In the genomic region with DNA sequence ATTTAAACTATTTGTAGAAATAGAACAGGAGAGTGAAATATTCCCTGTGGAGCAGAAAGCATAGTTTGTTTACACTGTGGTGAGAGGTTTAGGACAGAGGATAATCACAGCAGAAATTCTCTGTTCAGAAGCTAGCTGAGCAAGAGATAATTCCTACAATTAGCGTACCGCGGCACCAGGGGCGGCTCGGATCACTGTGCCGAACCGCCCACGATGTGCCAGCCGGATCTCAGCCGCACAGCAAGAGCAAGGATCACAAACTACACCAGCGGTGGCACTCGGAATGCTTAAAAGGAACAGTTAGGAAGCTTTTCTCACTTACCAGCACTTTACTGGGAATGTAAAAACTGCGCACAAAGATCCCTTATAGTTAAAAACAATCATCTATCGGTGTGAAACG, we compare ENCODE assay signal across 12 mouse cellular contexts. TPM values are rescaled to one million over a fixed set of nuclear protein-coding genes. Genes with fewer than 3 reads are reported as not detected.
A peak's percentile ranks its signal among the peaks of the same experiment; 100 is the strongest.
DNase-seq lines count a peak whose midpoint lies in the region; ATAC-seq and TF ChIP-seq lines count a peak whose summit lies in the region.
"Had no signal": no experiment of that assay in that cellular context is flagged by ENCODE, and none has a peak within 500 bp of the region (broad histone marks: within the 10 kb centered on the region; RNA-seq: fewer than 3 reads in every experiment).

No protein-coding gene starts in this region.

- 45% methylated on average over 15 of the region's 15 CpGs for WGBS in intestine, embryonic 15.5 days
- WGBS in intestine, postnatal 0 days = 44% methylated on average over 15 of the region's 15 CpGs
- 58% methylated on average over 15 of the region's 15 CpGs for WGBS in hindbrain, embryonic 12.5 days

- no peak overlapping the region for H3K4me3 ChIP-seq in intestine, embryonic 15.5 days (replicated peaks)
- H3K4me3 ChIP-seq in intestine, postnatal 0 days (ENCODE audit: low read depth, low read length) = no peak overlapping the region
- no peak overlapping the region for H3K4me3 ChIP-seq in hindbrain, embryonic 12.5 days
- H3K4me3 ChIP-seq: lung, embryonic 15.5 days had no signal

- ATAC-seq in intestine, embryonic 15.5 days = no peak
- ATAC-seq in intestine, postnatal 0 days = no peak
- no peak for ATAC-seq in hindbrain, embryonic 12.5 days (ENCODE audit: low FRiP score)
- ATAC-seq in monocyte, adult 5-6 weeks (replicated peaks; ENCODE audit: insufficient number of reproducible peaks, low FRiP score, low TSS enrichment, poor library complexity, severe bottlenecking) = no peak

- TF ChIP-seq CTCF in intestine, postnatal 0 days (IDR thresholded peaks at IDR 0.05; ENCODE audit: low read depth) = no peak

- no peaks in the 10 kb centered on the region for H3K36me3 ChIP-seq in intestine, embryonic 15.5 days
- H3K36me3 ChIP-seq in intestine, postnatal 0 days (ENCODE audit: control insufficient read depth, insufficient read depth) = no peaks in the 10 kb centered on the region
- H3K36me3 ChIP-seq in hindbrain, embryonic 12.5 days = no peaks in the 10 kb centered on the region
- H3K36me3 ChIP-seq: lung, embryonic 15.5 days had no signal

- H3K4me2 ChIP-seq in intestine, embryonic 15.5 days (replicated peaks) = peak overlapping the region; percentile 26; the same call in 1 of the 2 replicates
- no peak overlapping the region for H3K4me2 ChIP-seq in intestine, postnatal 0 days (replicated peaks; ENCODE audit: low read depth)
- no peak overlapping the region for H3K4me2 ChIP-seq in hindbrain, embryonic 12.5 days (replicated peaks)
- H3K4me2 ChIP-seq: lung, embryonic 15.5 days had no signal

- no peaks in the 10 kb centered on the region for H3K4me1 ChIP-seq in intestine, embryonic 15.5 days (replicated peaks)
- no peaks in the 10 kb centered on the region for H3K4me1 ChIP-seq in intestine, postnatal 0 days (replicated peaks; ENCODE audit: control insufficient read depth, insufficient read depth, low read length)
- H3K4me1 ChIP-seq in hindbrain, embryonic 12.5 days = no peaks in the 10 kb centered on the region
- H3K4me1 ChIP-seq: lung, embryonic 15.5 days had no signal

- H3K9me3 ChIP-seq in intestine, embryonic 15.5 days = no peaks in the 10 kb centered on the region
- no peaks in the 10 kb centered on the region for H3K9me3 ChIP-seq in intestine, postnatal 0 days (ENCODE audit: control insufficient read depth)
- H3K9me3 ChIP-seq in hindbrain, embryonic 12.5 days (replicated peaks) = no peaks in the 10 kb centered on the region
- H3K9me3 ChIP-seq: lung, embryonic 15.5 days had no signal

- H3K9ac ChIP-seq in intestine, embryonic 15.5 days = no peak overlapping the region
- H3K9ac ChIP-seq in intestine, postnatal 0 days (ENCODE audit: low read depth, low read length) = no peak overlapping the region
- no peak overlapping the region for H3K9ac ChIP-seq in hindbrain, embryonic 12.5 days
- H3K9ac ChIP-seq: lung, embryonic 15.5 days had no signal

- no peaks in the 10 kb centered on the region for H3K27me3 ChIP-seq in intestine, embryonic 15.5 days (replicated peaks)
- no peaks in the 10 kb centered on the region for H3K27me3 ChIP-seq in intestine, postnatal 0 days (replicated peaks; ENCODE audit: control insufficient read depth, insufficient read depth, low read length)
- H3K27me3 ChIP-seq in hindbrain, embryonic 12.5 days = no peaks in the 10 kb centered on the region
- H3K27me3 ChIP-seq: lung, embryonic 15.5 days had no signal

- DNase-seq in thymus, postnatal 4 days = peak; percentile 29
- DNase-seq in thymus, adult 18-20 months = no peak
- peak; percentile 3 to 9 for DNase-seq in layer of hippocampus, postnatal 10 days (ENCODE audit: low spot score in 2 of 2)
- peak; percentile 51 for DNase-seq in telencephalon, adult 2 months (ENCODE audit: low read depth, low spot score)
- DNase-seq: adrenal gland, adult 2 months; cerebellum, adult 9-11 months; spleen, adult 18-20 months had no signal

- no peak overlapping the region for H3K27ac ChIP-seq in intestine, embryonic 15.5 days
- H3K27ac ChIP-seq in intestine, postnatal 0 days (ENCODE audit: low read depth, low read length) = no peak overlapping the region
- H3K27ac ChIP-seq in hindbrain, embryonic 12.5 days = no peak overlapping the region
- H3K27ac ChIP-seq: lung, embryonic 15.5 days had no signal

RNA-seq across cellular contexts. Expression of gene Lrba, which starts 28.5 kb away (rescaled TPM):
- 6.1 and 6.6 TPM in 2 replicates for polyA plus RNA-seq in intestine, embryonic 15.5 days (2015; fragmentation: Nextera tagmentation; extraction: Ambion mirVana)
- 8.8 and 10.3 TPM in 2 replicates for polyA plus RNA-seq in intestine, postnatal 0 days (2015; fragmentation: Nextera tagmentation; extraction: Ambion mirVana)
- 10 to 100 TPM; 21.3 TPM for total RNA-seq in layer of hippocampus, postnatal 10 days (2021)
- polyA plus RNA-seq in hindbrain, embryonic 12.5 days (2016; fragmentation: Nextera tagmentation; extraction: Ambion mirVana) = 8.4 and 8.8 TPM in 2 replicates
- total RNA-seq in monocyte, adult 5-6 weeks (2017) = 21.8 to 48.7 TPM (median 31.8 TPM) in 3 replicates

RNA-seq across cellular contexts. Expression of gene Rps3a1, which starts 53.5 kb away (rescaled TPM):
- 1,281 and 1,419 TPM in 2 replicates for polyA plus RNA-seq in intestine, embryonic 15.5 days (2015; fragmentation: Nextera tagmentation; extraction: Ambion mirVana)
- 788 and 816 TPM in 2 replicates for polyA plus RNA-seq in intestine, postnatal 0 days (2015; fragmentation: Nextera tagmentation; extraction: Ambion mirVana)
- 100 to 1,000 TPM; 462 to 476 TPM for total RNA-seq in layer of hippocampus, postnatal 10 days (2021)
- polyA plus RNA-seq in hindbrain, embryonic 12.5 days (2016; fragmentation: Nextera tagmentation; extraction: Ambion mirVana) = 842 and 871 TPM in 2 replicates
- total RNA-seq in monocyte, adult 5-6 weeks (2017) = 2,726 to 3,318 TPM (median 3,221 TPM) in 3 replicates

Comparison
In these comparisons a context has a peak if more than half of its experiments do, and no peak if none do; other contexts are left out.
1. DNase-seq: peak in thymus, postnatal 4 days (single experiment), layer of hippocampus, postnatal 10 days (2 of 2) and telencephalon, adult 2 months (single experiment); none in thymus, adult 18-20 months (0 of 2).